Mouse (Mus musculus) liver, embryonic 14.5 days (tissue): ENCODE results near the gene Ntng2.

Source experiments
- CTCF ChIP-seq: IDR thresholded peaks from 2 replicates; pipeline ENCODE4 v1.5.1; 2016; ENCODE audit warnings: antibody characterized with exemption, low read depth, control low read depth
- EP300 ChIP-seq: IDR thresholded peaks from 2 replicates; pipeline ENCODE4 v1.6.1; 2016; ENCODE audit warnings: antibody characterized with exemption, low read depth

DNA sequence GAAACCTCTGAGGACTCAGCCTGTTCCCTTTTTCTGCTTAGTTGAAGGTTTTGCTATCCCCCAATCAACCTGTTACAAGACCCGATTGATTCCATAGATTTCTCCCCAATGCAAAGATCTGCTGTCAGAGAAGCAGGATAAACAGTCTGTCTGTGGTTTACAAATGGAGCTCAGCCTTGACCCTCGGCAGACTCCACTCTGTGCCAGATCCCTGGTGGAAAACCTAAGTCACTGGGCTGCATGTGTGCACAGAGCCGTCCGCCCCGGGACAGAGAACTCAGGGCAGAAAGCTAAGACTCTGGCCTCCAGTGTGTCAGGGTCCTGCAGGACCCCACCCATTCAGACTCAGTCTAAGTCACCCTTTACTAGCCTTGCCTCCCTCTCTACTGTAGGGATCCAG, 34.8 kb upstream of the Ntng2 start:
- TF ChIP-seq CTCF: no peak
- no peak for TF ChIP-seq EP300
